Mouse (Mus musculus) embryonic facial prominence, embryonic 14.5 days (tissue): Measurements from ENCODE around the gene Pla2g4e. TPM values are rescaled to one million over a fixed set of nuclear protein-coding genes. Genes with fewer than 3 reads are reported as not detected.

Experiments
- polyA plus RNA-seq: library from polyadenylated mRNA; unstranded; fragments of >200 nt; fragmentation: Nextera tagmentation; extraction: Ambion mirVana; gene quantifications from 2 replicates; pipeline ENCODE4 v1.2.1, GENCODE M21; 2014

Gene Pla2g4e
- polyA plus RNA-seq, 1 experiment from 2014 or later = 0.77 TPM

Other genes with a start within 250 kb of the Pla2g4e start
- gene Jmjd7, start 217.9 kb downstream of the Pla2g4e start, polyA plus RNA-seq = 14.4 and 19.2 TPM in 2 replicates
- 2.5 and 2.9 TPM in 2 replicates for gene Gm28042, start 217.8 kb downstream of the Pla2g4e start, polyA plus RNA-seq
- gene Pla2g4b, start 211.9 kb downstream of the Pla2g4e start, polyA plus RNA-seq = 1.8 and 2.1 TPM in 2 replicates
- 56.4 and 60.8 TPM in 2 replicates for gene Ehd4, start 90.7 kb downstream of the Pla2g4e start, polyA plus RNA-seq
- 0.07 and 0.15 TPM in 2 replicates for gene Pla2g4d, start 43.9 kb upstream of the Pla2g4e start, polyA plus RNA-seq
- gene Pla2g4f, start 68.8 kb upstream of the Pla2g4e start, polyA plus RNA-seq = 1.7 and 2.5 TPM in 2 replicates
- 22.3 and 27.0 TPM in 2 replicates for gene Vps39, start 107.8 kb upstream of the Pla2g4e start, polyA plus RNA-seq
- gene Ganc, start 158.6 kb upstream of the Pla2g4e start, polyA plus RNA-seq = 8.7 and 9.4 TPM in 2 replicates
- 9.7 and 11.1 TPM in 2 replicates for gene Tmem87a, start 158.8 kb upstream of the Pla2g4e start, polyA plus RNA-seq
- gene Capn3, start 210.7 kb upstream of the Pla2g4e start, polyA plus RNA-seq = 4.5 and 6.7 TPM in 2 replicates